Mouse (Mus musculus) liver, adult 2 months (tissue): Measurements from ENCODE around the gene Arhgef3.

ENCODE experiments used
- CTCF ChIP-seq: fragments of 200-500 bp; IDR thresholded peaks from 2 replicates; pipeline ENCODE4 v1.5.1; 2011; ENCODE audit warnings: low read depth, low read length, control low read depth
- POLR2A ChIP-seq: fragments of 200-500 bp; IDR thresholded peaks from 2 replicates; pipeline ENCODE4 v1.6.1; 2011; ENCODE audit warnings: low read length, control low read depth; ENCODE audit not compliant: insufficient read depth; ENCODE audit errors: extremely low read depth

- no peak for TF ChIP-seq CTCF
- TF ChIP-seq POLR2A: no peak
These were observed 196.0 kb downstream of the Arhgef3 start for GRCm38 (mm10) chr14:27310559-27311242.
